Mouse (Mus musculus) kidney, postnatal 14 days (tissue): ENCODE measurements around the gene Hadha.

Experiments used
- DNase-seq: peaks from one replicate; pipeline ENCODE4 v3.0.0; 2022; ENCODE audit warnings: mixed read lengths

Gene Hadha

GRCm38 (mm10) chr5:30154474-30155394, at the start of gene Hadha, which contains the start of gene Hadhb:
Gene Hadha (minus strand): TSS chr5:30155162.
Gene Hadhb (plus strand): TSS chr5:30155248.
- peak; percentile 94 for DNase-seq

GRCm38 (mm10) chr5:30204441-30204840, 49.5 kb upstream of the Hadha start:
- no peak for DNase-seq

- DNase-seq, result no peak
Observed at GRCm38 (mm10) chr5:30203216-30203885, 48.4 kb upstream of the Hadha start.

GRCm38 (mm10) chr5:30202221-30202620, 47.3 kb upstream of the Hadha start:
- no peak for DNase-seq

GRCm38 (mm10) chr5:30201521-30201920, 46.6 kb upstream of the Hadha start:
- peak; percentile 45 for DNase-seq

GRCm38 (mm10) chr5:30198257-30198656, 43.3 kb upstream of the Hadha start:
- DNase-seq, result no peak

GRCm38 (mm10) chr5:30195340-30195739, 40.4 kb upstream of the Hadha start:
- DNase-seq, result no peak

- no peak for DNase-seq
Observed at GRCm38 (mm10) chr5:30192452-30192851, 37.5 kb upstream of the Hadha start.

GRCm38 (mm10) chr5:30187687-30188485, 32.9 kb upstream of the Hadha start:
- no peak for DNase-seq

- no peak for DNase-seq
Observed at GRCm38 (mm10) chr5:30175811-30176210, 20.8 kb upstream of the Hadha start.

GRCm38 (mm10) chr5:30172931-30173692, 18.1 kb upstream of the Hadha start:
- no peak for DNase-seq

GRCm38 (mm10) chr5:30172115-30172514, 17.2 kb upstream of the Hadha start:
- no peak for DNase-seq

GRCm38 (mm10) chr5:30170303-30170940, 15.5 kb upstream of the Hadha start:
- no peak for DNase-seq

- DNase-seq, result no peak
Observed at GRCm38 (mm10) chr5:30165234-30165946, 10.4 kb upstream of the Hadha start.

- DNase-seq, result no peak
Observed at GRCm38 (mm10) chr5:30162339-30162738, 7.4 kb upstream of the Hadha start.

GRCm38 (mm10) chr5:30161836-30162235, 6.9 kb upstream of the Hadha start:
- no peak for DNase-seq

GRCm38 (mm10) chr5:30159601-30160000, 4.6 kb upstream of the Hadha start:
- DNase-seq, result no peak

- no peak for DNase-seq
Observed at GRCm38 (mm10) chr5:30155821-30156629, 1.1 kb upstream of the Hadha start.

- no peak for DNase-seq
Observed at GRCm38 (mm10) chr5:30155395-30155792, 432 bp upstream of the Hadha start.

GRCm38 (mm10) chr5:30154013-30154412, 949 bp downstream of the Hadha start:
- no peak for DNase-seq
